Mouse (Mus musculus) Muller cell, postnatal 12 days (primary cell): Measurements from ENCODE around the gene Pde4d.
A peak's percentile ranks its signal among the peaks of the same experiment; 100 is the strongest.
"Not testable (repeated sequence)": the region's sequence is repeated elsewhere in the genome, so short reads cannot be mapped to it uniquely, and the experiment has no call there.

ENCODE experiments used
- DNase-seq: peaks from one replicate; pipeline ENCODE4 v3.0.0-alpha.2; 2015; ENCODE audit errors: inconsistent ontology term

Pde4d gene

DNA sequence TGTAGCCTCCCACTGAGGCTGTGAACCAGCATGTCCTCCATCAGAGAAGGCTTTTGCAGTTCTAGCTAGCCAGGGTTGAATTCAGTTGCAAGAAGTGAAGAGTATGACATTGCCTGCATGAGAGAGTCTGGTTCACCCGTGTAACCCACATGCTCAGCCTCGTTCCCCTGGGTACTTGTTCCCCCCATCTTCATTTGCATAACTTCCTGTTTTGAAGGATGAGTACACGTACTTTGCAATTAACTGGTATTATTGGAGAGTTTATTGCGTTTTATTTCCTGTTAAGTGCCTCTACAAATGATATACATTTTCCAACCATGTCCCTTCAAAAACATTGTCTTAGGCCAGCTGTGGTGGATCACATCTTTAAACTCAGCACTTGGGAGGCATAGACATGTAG lies 237.1 kb downstream of the Pde4d start:
- DNase-seq, result no peak

DNA sequence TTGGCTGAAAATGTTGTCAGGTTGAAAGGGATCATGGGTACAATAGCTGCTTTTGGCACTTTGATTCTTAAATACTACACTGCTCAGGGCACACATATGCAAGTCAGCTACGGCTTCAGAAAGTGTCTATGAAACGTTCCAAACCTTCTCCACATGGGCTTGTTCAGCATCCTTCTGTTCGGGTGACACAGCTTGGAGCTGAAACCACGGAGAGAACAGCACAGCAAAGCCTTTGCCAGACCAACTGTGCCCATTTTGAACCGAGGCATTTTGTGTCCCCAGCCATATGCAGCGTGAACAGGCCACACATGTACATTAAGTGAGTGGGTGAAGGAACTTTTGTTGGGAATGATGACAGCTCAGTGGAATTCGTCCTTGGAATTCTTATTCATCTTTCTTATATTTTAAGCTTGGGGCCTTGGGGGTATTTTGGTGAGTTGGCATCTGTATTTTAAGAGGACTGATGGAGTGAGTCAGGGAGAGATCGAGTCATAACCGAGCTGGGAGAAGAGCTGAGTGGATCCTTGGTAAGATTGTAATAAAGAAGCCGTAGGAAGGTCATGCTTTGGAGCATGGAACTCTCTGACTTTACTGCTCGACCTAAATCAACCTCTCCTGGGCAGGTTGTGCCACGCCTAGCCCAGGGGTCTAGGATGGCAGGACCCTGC lies 243.3 kb downstream of the Pde4d start:
- DNase-seq, result peak; percentile 25

DNA sequence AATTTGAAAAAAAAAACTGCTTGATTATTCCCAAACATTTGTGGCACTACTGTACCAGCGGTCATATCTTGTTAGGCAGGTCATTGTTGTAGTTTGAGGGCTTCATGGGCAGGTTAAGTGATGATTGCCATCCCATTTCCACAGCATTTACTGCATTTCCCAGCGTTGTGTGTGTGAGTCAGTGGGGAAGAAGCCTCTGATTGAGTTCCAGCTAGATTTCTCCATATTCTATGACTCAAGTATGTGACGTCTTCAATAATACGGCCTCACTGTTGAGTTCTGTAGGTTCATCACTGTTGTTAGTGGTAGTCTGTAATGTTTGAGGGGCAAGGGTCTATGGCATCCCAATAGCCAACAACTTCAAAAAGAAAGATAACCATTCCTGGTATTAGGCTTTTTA lies 255.7 kb downstream of the Pde4d start:
- no peak for DNase-seq

DNA sequence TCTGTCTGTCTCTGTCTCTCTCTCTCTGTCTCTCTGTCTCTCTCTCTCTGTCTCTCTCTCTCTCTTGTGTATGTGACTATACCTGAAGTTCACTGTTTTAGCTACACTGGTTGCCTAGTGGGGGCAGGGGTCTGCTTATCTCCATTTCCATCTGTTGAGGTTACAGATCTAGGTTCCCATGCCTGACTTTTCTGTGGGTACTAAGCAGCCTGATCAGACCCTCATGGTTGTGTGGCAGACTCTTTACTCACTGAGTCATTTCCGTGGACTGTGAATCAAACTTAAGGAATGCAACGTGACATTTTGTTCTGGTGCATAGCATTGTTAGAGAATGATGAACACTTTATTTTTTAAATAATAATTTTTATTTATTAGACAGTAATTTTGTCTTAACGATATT lies 264.3 kb downstream of the Pde4d start:
- DNase-seq, result peak; percentile 65

DNA sequence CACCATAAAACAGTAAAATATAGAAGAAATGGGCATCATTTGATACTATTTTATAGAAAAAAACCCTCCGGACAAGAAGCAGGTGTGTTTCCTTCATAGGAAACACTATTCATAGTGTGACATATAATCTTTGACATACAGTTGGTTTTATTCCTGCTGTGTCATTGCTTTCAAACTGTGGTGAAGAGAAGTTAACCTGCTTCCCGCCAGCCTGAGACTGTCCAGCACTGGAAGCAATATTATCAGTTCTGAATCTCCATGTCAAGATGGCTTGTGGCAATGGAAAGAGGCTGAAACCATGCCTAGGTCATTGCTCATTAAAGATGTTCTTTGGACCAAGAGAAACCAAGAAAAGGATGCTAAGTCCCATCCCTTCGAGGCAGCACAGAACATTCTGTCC lies 265.3 kb downstream of the Pde4d start:
- no peak for DNase-seq

DNA sequence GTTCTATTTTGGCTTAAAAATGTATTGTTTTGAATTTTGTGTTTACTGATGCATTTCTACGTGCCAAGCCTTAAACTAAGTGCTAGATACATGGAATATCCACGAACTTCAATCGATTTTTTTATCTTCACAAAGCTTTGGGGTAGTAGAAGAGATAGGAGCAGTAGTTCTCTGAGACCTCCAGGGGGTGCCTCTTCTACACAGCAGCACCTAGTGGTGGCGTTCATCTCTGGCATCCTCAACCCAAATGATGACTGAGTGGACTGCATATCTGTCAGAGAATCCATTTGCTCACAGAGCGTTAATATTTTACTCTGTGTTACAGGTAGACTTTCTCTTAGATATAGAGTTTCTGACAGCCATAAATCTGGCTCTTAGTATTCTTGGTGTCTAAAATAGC lies 272.5 kb downstream of the Pde4d start:
- DNase-seq, result no peak

DNA sequence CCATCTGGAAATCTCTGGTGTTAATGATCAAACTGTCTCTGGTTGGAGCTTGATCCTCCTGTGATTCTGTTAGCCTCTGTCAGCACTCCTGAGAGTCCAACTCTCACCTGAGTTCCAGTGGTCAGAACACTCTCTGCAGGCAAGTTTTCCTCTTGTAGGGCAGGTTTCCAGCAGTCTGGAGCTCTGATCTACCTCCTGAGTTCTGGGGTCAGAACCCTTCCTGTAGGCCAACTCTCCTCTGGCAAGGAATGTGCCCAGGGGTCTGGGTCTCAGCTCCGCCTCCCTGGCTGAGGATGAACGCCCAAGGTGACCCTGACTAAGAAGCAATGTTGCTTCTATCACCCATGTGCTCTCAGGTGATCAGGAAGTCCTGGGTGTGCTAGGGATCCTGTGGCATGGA lies 284.6 kb downstream of the Pde4d start:
- not testable (repeated sequence) for DNase-seq

DNA sequence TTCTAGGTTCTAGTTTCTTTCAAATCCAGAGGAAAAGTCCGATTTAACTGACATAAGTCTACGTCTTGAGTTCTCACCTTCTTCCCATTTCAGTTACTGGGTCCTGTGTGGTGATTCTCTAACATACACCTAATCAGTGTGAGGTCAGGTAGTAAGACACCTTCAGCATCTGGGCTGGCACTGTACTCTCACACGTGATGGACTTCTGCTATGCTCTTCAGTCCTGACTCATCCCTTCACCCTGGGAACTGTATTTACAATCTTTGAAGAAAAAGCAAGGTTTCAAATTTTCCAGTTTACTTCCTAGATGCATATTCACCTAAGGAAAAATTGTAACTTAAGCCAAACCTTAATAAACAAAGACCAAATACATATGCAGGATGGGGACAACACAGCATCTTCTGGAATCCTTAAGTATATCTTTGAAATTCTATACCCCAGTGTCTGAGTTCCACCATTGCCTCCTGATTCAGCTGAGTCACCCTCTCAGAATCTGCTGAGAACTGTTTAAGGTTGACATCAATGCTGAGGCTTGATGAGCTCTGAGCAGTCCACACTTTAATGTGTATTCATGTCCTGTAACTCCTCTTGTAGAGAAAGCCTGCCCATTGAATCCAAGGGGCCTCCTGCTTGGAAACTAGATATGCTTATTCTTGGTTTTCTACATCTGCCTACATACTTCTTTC lies 301.6 kb downstream of the Pde4d start:
- DNase-seq, result no peak

DNA sequence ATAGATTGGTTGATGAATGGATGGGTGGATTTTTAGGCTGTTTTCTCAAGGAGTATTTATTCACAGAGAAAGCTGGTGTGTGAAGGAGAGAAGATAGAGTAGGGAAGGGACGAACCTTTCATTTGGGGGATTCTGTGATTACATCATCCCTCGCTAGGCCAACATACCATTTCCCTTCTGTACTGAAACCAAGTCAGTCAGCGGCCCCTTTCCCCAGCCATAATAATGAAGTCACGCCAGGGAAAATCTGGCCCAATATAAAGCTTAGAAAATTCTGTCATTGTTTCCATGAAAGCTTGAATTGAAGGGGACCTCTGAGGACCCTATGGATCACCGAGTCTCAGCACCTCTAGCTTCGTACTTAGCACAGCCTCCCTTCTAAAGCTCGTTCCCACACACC lies 307.7 kb downstream of the Pde4d start:
- no peak for DNase-seq

DNA sequence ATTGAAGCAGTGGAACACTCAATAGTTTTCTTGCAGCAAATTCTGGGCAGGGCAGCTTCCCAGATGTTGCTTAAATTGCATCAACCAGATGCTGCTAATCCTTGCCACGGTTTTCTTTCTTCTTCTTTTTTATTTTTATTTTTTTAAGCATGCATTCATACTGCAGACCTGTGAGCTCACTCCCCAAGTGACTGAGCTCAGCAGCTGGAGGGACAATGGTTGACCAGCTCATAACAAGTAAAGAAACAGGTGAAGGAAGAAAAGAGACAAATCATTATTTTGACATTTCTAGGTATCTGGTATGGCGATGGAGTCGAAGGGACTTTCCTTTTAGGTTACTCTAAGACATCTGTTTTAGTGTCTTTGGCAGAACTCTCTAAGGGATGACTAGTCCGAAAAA lies 308.6 kb downstream of the Pde4d start:
- DNase-seq, result no peak

DNA sequence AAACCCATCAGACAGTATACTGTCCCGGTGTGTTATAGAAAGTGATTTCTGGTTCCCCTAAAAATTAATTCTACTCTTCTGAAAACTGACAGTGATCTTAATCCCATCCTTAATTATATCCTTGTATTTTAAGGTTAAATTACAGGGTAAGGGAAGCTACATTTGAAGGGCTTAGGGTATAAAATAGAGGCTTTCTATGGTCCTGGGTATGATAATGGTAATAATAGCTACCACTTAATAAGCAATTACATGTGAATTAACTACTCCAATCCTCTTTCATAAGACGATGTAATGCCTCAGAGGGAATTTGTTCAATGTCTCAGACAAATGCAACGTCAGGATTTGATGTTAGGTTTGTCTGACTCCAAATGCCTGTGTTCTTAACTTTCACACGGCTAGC lies 309.4 kb downstream of the Pde4d start:
- no peak for DNase-seq

DNA sequence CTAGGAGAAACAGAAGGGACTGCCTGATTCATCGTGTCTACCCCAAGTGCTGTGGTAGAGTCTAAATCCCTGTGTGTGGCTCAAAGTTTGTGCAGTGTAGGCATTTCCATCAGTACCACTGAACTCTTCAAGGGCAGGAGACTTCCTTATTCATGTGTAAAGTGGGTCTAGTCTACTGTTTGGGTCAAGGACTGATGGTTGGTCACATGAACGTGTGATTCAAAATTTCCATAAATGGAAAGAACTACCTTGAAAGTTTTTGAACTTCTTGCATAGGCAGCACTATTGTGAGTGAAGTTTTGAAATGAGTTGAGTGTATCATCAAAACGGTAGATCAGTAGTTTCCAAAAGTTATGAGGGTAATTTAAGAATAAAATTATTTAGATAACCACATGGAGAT lies 313.5 kb downstream of the Pde4d start:
- DNase-seq, result no peak

DNA sequence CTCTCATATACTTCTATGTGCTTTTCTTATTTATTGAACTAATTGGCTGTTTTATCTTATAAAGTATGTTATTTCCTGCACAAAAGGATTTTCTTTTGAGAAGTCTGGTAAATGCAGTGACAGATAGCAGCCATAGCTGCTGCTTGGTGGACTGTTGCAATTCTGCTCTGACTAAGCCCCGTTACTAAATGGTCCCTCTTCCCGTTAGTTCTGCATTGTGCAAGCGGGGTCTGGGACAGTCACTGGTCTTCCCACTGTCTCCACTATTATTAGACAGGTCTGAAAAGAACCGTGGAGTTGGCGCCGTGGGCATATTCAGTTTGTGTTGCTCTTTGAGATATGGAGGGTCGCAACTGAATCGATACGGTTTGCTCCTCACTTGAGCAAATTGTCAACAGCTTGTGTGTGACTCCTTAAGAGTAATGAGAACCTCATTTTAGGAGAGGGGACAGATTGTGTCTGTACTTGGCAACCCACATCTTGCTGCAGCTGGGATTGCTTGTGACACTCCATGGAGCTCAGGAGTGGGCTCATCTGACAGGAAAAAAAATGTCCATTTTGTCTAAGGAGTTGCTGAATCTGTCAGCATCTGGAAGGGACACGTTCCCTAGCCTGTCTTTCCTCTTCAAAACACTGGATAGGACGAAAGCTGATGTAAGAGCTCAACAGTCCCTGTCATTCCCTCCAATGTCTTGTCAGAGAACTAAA lies 316.4 kb downstream of the Pde4d start:
- DNase-seq, result peak; percentile 45

DNA sequence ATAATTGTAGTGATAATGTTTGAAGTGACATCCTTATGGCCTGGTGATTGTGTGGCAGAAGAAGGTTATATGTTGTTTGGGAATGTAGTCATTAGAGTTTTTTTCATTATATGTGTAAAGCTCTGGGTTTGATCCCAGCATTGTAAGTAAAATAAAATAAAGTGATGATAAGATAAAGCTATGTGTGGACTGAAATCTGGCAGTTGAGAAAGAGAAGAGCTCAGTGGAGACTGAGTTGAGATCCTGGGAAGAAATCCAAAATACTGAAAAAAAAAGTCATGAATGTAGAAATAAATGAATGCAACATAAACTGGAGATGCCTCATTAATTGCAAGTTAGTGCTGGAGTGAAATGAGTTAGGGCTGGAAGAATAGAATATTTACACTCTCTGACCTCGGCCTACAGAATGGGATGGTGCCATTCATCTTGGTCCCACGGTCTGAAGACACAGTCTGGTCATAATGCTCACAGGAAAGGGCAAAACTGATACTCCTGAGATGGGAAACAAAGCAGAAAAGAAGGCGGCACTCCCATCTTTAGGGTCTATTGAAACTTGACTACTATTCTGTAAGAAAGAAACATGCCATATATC lies 319.8 kb downstream of the Pde4d start:
- no peak for DNase-seq

DNA sequence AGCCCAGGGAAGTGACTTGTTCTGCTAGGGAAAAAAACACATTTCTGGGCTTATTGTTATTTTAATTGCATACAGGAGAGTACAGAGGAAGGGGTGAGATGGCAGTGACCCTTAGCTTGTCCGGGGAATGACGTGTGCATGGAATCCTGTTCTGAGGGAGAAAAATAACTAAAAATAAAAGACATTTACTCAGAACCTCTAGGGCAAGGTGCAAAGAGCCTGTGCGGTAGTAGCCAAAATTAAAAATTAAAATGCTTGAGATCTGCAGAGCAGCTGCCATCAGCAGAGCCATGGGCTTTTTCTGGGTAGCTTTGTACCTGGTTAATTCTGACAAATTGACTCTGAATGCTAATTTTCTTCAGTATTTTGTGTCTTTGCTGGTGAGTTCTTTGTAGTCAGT lies 322.6 kb downstream of the Pde4d start:
- no peak for DNase-seq

DNA sequence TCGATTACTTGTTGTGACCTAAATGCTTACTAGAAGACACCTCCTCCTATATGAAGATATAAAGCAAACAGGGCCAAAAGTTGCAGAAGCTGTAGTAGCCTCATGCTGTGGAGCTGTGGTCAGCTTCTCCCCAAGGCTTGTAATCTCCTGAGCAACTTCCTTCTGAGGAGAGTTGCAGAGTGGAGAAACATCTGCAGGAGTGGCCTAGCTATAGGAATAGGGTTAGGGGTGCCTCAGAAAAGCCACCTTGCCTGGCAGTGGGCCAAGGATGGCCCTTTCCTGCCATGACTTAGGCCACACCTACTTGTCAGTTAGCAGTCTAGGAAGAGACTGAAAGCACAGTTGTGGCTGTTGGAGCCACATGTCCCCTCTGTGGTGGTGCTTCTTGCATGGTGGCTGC lies 325.2 kb downstream of the Pde4d start:
- DNase-seq, result no peak

DNA sequence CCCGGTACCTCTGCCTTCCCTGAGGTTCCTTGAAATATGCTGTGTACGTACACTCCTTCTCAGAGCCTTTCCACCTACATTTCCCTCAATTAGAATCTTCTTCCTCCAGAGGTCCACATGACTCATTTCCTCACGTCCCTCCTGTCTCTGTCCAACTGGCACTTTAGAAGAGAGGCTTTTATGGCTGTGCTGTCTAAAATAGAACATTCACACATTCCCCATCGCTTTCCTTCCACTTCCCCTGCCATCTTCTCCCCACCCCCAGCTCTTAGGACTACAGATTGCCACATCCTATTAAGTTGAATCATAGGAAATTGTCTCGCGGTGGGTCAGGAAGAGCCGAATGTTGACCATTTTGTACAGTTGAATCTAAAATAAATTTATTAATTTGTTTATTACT lies 326.1 kb downstream of the Pde4d start:
- no peak for DNase-seq

DNA sequence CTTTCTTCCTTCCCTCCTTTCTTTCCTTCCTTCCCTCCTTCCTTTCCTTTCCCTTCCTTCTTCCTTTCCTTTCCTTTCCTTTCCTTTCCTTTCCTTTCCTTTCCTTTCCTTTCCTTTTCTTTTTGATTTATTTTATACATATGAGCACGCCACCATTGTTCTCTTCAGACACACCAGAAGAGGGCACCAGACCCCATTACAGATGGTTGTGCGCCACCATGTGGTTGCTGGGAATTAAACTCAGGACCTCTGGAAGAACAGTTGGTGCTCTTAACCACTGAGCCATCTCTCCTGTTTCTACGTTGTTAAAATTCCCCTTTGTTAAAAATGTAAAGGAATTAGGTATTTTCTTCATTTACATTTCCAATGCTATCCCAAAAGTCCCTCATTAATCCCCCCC lies 347.9 kb downstream of the Pde4d start:
- not testable (repeated sequence) for DNase-seq

DNA sequence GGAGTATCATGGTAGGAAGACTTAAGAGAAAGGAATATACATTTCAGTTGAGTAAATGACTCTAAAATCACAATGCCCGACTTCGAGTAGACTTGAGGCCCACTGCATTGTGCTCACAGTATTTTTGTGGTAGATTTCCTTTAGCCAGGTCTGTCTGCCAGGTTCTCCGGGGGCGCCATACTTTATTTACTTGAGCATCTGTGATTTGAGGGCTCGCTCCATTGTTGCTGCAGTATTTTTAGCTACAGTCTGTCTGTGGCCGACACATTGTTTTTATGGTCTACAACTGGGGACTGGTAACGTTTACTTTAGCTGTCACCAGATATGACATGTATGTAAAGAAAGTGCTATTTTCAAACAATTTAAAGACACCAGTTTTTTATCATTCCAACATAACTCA lies 359.4 kb downstream of the Pde4d start:
- no peak for DNase-seq

DNA sequence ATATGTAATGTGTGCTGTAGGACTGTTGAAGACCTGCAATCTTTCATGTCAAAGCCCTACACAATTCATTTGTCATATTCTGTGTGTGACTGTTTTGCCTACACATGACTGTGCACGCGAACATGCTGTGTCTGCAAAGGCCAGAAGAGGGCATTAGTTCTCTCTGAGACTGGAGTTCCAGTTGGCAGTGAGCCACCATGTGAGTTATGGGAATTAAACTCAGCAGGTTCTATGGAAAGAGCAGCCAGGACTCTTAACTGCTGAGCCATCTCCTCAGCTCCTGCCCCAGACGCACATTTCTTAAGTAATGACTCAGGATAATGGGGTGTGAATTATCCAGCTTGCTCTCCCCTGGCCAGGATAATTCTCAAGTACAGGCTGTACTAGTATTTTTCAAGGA lies 363.2 kb downstream of the Pde4d start:
- no peak for DNase-seq

DNA sequence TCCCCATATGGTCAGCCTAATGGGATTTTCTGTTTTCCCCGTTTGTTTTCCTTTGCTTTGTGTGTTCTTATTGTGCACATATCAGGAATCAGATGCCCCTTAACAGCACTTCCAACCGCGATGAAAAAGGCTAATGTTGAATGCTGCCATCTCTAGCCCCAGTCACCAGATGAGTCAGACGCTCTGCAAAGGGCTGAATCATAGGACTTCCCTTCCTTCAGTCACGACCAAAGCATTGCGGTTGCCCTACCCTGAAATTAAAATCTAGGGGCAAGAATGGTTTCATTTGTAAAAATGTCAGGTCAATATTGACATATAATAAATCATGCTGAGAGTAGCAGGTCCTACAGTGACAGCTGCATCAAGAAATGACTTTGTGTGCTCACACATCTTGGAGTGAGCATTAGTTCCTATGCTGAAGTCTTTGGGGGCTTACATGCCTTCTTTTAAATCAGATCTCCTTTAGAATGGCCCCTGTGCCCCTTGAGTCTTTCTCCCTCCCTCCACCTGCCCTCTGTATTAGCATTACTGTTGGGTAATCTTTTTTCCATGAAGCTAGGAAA lies 370.2 kb downstream of the Pde4d start:
- no peak for DNase-seq

DNA sequence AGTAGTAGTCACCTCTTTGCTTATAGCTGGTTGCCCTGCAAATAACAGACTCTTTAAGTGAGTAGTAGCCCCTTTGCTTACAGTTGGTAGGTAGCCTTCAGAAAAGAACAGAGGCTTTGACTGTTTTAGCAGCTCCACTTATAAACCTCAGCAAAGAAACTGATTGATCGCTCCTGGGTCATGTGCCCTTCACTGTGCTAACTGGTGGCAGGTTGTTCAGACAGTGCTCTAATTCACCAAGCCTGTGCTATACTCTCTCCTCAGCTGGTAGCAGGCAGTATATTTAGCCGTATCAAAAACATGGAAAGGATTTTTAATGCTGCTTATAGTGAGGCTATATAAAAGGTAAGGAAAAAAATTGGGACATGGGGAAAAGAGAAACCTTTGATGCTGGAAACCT lies 370.7 kb downstream of the Pde4d start:
- no peak for DNase-seq
